Mouse (Mus musculus): ENCODE results near the gene Cyp2d34.

GRCm38 (mm10) chr15:82643771-82644170 lies 23.0 kb upstream of the Cyp2d34 start:
- no peak for TF ChIP-seq CTCF (IDR thresholded peaks at IDR 0.05; ENCODE audit: control insufficient read depth, insufficient read depth, insufficient replicate concordance, low read depth, low read length)
- TF ChIP-seq POLR2A (IDR thresholded peaks at IDR 0.05; ENCODE audit: control insufficient read depth, low read depth, low read length), result no peak
